Mouse (Mus musculus) lung, postnatal 10 days (tissue): Measurements from ENCODE around the gene Agrn.
A peak's percentile ranks its signal among the peaks of the same experiment; 100 is the strongest.

Source experiments
- DNase-seq: peaks from one replicate; pipeline ENCODE4 v3.0.0; 2021

Gene Agrn

GRCm38 (mm10) chr4:156197131-156197828 lies at the start of gene Agrn:
Agrn (minus strand) TSS chr4:156197488.
- peak; percentile 76 for DNase-seq

- peak; percentile 19 for DNase-seq
Measured at GRCm38 (mm10) chr4:156236651-156237447, 39.6 kb upstream of the Agrn start.

GRCm38 (mm10) chr4:156235808-156236533 lies 38.7 kb upstream of the Agrn start, which contains the start of gene Noc2l:
Noc2l (plus strand) TSS chr4:156236010.
- DNase-seq: peak; percentile 96

- DNase-seq: peak; percentile 46
Measured at GRCm38 (mm10) chr4:156235360-156235770, 38.1 kb upstream of the Agrn start.

GRCm38 (mm10) chr4:156234701-156235213 lies 37.5 kb upstream of the Agrn start, which contains the start of gene Plekhn1:
Plekhn1 (minus strand) TSS chr4:156234857.
- peak; percentile 84 for DNase-seq

- peak; percentile 32 for DNase-seq
Measured at GRCm38 (mm10) chr4:156234021-156234501, 36.8 kb upstream of the Agrn start.

- peak; percentile 36 for DNase-seq
Measured at GRCm38 (mm10) chr4:156228393-156229024, 31.2 kb upstream of the Agrn start.

GRCm38 (mm10) chr4:156227752-156228392 lies 30.6 kb upstream of the Agrn start:
- DNase-seq: peak; percentile 63

GRCm38 (mm10) chr4:156224276-156224675 lies 27.0 kb upstream of the Agrn start:
- no peak for DNase-seq

- DNase-seq: no peak
Measured at GRCm38 (mm10) chr4:156219936-156220335, 22.6 kb upstream of the Agrn start.

GRCm38 (mm10) chr4:156217838-156218237 lies 20.6 kb upstream of the Agrn start:
- peak; percentile 22 for DNase-seq

GRCm38 (mm10) chr4:156217022-156217669 lies 19.9 kb upstream of the Agrn start:
- DNase-seq: no peak

GRCm38 (mm10) chr4:156216196-156216595 lies 18.9 kb upstream of the Agrn start:
- no peak for DNase-seq

- peak; percentile 52 for DNase-seq
Measured at GRCm38 (mm10) chr4:156215649-156216048, 18.4 kb upstream of the Agrn start, which contains the start of gene Perm1. Perm1 (plus strand) TSS chr4:156215868.

GRCm38 (mm10) chr4:156213134-156213533 lies 15.8 kb upstream of the Agrn start:
- DNase-seq: no peak

- DNase-seq: no peak
Measured at GRCm38 (mm10) chr4:156209963-156210635, 12.8 kb upstream of the Agrn start.

- no peak for DNase-seq
Measured at GRCm38 (mm10) chr4:156208872-156209271, 11.6 kb upstream of the Agrn start.

GRCm38 (mm10) chr4:156203413-156204131 lies 6.3 kb upstream of the Agrn start:
- DNase-seq: peak; percentile 62

GRCm38 (mm10) chr4:156203001-156203412 lies 5.7 kb upstream of the Agrn start, which contains the start of gene AW011738:
AW011738 (plus strand) TSS chr4:156203304.
- DNase-seq: peak; percentile 85

GRCm38 (mm10) chr4:156202462-156202893 lies 5.2 kb upstream of the Agrn start:
- DNase-seq: peak; percentile 13
